Mouse (Mus musculus): ENCODE results near the gene Jtb. TPM values are rescaled to one million over a fixed set of nuclear protein-coding genes. Genes with fewer than 3 reads are reported as not detected.

The Jtb gene
- 28.2 and 29.7 TPM in 2 replicates for polyA plus RNA-seq (2012; rRNA removed)

DNA sequence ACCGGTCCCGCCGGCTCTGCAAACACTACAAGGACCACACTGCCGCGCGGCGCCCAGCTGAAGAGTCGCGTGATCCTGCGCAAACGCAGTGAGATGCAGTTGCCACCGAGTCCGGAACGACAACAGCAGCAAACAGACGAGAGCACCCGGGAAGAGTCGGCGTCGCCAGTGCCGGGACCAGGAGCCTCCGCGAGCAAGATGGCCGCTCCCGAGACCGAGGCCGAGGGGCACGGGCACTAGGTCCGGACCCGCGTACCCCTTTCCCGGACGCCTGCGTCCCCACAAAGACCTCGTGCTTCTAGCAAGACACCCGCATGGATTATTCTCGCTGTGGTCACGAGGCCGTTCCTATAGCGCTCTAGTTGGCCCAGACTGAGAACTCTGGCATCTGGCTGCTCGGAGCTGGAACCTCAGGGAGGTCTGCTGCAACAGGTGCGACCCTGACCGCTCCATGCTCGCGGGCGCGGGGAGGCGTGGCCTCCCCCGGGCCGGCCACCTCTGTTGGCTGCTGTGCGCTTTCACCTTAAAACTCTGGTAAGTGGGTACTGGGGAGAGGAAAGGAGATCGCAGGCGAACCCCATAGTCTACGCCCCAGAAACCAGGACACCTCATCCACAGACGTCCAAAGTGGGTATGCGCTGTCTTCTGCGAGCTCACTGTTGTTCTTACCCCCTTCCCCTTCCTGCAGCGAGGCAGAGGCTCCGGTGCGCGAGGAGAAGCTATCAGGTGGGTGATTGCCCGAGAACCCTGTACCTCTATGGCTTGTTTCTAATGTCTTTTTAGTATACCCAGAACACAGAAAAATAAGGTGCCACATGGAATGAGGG lies at the start of gene Jtb:
Jtb (plus strand) TSS at position 91 of the 827 bp plus-strand sequence.

DNA sequence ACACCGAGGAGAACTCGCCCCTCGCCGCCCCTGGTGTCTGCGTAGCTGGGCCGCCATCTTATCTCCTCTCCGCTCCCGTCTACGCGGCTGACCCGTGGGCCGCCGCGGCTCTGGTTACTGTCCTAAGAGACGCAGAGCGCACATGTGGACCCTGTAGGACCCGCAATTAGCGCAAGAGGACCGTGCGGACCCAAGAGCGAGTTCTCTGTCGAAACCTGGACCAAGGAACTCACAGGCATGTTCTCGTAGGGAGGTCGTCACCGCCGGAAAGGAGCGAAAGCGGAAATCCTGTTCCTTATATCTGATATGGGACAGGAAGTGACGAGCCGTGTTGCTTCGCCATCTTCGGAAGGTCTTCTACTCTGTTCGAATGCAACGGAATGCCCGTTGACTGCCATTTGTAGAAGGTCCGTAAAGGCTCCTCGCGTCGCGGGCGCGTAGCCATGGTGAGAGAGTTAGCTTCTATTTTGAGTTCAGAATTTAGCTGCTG lies 18.0 kb upstream of the Jtb start, which contains the start of the genes Rps27 and Rab13:
Rps27 (minus strand) TSS at position 275 of the 490 bp plus-strand sequence.
Rab13 (plus strand) TSS at position 319 of the 490 bp plus-strand sequence.

DNA sequence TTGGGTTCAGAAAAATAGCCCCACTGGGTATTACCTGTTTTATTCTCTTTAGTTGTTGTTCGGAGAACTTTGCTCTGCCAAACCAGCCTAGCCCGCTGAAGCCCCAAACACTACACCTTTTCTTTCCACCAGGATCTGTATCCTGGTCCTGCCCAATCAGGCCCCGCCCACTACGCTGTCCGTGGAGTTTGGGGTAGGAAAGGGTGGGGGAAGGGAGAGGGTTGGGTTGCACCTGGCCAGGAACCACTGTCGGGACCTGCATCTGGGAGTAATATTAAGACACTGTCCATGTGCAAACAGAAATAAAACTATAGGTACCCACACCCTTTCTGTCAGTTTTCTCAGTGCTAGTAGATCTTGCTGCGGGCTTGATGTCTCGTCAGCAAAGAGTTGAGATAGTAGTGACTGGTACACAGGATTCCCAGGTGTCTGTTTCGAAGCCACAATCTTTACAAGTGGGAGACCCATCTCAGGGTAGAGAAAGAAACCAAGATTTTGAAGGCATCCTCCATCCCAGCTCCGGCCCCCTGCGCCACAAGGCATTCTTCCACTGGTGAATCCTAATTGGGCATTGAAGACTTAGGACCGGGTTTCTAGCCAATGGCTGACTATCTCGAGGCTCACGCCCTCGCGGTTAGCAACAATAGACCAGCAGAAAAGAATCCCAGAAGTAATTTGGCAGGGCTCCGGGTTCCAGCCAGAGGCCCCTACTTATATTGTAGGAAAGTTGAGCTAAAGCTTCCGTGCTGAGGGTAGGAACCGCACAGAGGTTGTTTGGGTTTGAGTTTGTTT lies 11.8 kb downstream of the Jtb start, which contains the start of gene Creb3l4:
Creb3l4 (minus strand) TSS at position 529 of the 792 bp plus-strand sequence.

DNA sequence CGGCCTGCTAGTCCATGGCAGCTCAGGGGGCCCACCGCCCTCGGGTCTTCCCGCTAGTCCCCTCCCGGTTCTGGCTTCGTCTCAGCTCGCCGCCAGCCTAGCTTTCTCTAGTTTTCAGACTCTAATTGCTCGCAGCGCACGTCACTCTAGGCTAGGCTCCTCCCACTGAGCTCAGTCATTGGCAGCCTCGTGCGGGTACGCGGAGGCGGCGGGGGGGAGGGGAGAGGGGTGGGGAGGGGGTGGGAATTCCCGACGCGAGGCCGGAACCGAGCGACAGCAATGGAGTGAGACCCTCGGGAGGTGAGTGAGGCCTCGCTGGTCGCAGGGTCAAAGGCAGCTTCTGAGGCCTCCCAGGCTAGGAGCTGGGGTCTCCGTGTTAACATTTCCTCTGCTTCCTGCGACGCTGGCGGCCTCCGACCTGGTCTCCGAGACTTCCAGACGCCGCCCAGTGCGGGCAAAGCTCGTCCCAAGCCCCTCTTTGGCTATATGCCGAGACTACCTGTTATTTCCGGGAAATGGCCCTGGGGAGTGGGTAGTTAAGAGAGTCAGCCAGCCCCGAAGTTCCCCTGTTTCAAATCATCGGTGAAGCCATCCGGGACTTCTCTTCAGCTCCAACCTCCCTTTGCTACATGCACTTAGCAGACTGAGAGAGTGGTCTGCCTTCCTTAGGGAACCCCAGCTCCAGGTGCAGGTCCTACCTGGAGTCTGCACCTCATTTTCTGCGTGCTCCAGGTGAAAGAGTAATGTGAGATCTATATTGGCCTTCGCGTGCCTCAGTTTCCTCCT lies 16.8 kb downstream of the Jtb start, which contains the start of gene Slc39a1:
Slc39a1 (plus strand) TSS at position 213 of the 786 bp plus-strand sequence.

DNA sequence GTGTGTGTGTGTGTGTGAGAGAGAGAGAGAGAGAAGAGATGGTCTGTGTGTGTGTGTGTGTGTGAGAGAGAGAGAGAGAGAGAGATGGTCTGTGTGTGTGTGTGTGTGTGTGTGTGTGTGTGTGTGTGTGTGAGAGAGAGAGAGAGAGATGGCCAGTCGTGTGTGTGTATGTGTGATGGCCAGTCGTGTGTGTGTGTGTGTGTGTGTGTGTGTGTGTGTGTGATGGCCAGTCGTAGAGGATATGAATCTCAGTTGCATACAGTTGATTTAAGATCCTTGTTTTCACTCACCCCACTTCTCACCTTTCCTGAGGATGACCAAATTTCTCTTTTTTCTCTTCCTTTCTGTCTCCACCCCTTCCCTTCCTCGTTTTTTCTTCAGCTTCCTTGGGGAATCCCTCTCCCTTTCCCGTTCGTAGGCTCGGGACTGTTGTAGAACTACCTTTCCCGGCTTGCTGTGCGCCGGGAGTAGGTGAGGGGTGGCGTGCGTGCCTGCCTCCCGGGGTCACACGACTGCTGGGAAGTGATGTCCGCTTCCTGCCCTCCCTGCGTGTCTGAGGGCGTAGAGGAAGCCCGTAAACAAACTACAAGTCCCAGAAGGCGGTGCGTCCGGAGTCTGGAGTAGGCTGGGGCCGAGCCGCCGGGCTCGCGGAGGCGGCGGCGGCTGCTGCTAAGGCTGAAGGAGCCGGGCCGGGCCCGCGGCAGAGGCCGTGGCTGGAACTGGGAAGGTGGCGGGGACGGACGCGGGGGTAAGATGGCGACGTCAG lies 22.4 kb downstream of the Jtb start, which contains the start of gene Crtc2:
Crtc2 (plus strand) TSS at position 511 of the 766 bp plus-strand sequence.

DNA sequence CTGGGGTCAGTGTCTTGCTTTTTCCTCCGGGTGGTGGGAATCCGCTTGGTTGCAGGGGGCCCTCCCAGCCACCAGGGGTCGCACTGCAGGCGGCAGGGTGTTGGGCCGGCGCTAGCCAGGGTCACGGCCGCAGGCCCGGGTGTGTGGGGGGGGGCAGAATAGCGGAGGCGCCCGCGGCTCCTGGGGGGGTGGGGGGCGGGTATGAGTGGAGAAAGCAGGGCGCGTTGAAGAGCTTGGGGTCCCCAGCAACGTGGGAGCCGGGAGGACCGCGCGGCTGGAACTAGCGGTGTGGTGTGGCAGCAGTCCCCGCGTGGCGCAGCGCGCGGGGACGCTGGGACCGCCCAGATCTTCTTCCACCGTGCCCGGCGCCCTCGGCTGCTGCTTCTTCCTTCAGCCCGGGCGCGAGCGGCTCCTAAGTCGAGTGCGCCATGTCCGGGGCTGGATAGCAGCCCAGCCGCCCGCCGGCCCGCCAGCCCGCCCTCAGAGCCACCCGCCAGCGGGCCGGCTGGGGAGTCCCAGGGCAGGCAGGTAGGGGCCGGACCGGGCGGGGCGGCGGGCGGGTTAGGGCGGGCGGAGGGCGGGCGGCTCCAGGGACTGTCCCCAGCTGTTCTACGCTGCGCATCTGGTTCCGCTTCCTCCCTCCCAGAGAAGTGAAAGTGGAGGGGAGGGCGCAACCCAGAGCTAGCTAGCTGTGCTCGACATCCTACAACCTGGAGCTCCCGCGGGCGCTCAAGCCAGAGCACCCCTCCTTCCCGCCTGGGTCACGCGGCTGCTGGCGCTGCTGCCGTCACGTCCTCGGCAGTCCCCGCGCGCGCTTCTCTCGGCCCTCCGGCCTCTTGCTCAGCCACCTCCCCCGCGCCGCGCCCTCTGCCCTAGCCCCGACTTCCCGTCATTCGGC lies 33.9 kb downstream of the Jtb start, which contains the start of gene Dennd4b:
Dennd4b (plus strand) TSS at position 152 of the 898 bp plus-strand sequence.

Other genes with a start within 250 kb of the Jtb start
- 81.8 and 82.9 TPM in 2 replicates for gene Hax1, start 232.8 kb upstream of the Jtb start, polyA plus RNA-seq (2012; rRNA removed)
- gene 4933434E20Rik, start 180.0 kb upstream of the Jtb start, polyA plus RNA-seq (2012; rRNA removed), result 27.9 and 28.0 TPM in 2 replicates
- 42.5 and 47.3 TPM in 2 replicates for gene Ubap2l, start 179.0 kb upstream of the Jtb start, polyA plus RNA-seq (2012; rRNA removed)
- 79.1 and 85.0 TPM in 2 replicates for gene Tpm3, start 158.9 kb upstream of the Jtb start, polyA plus RNA-seq (2012; rRNA removed)
- gene Nup210l, start 127.5 kb upstream of the Jtb start, polyA plus RNA-seq (2012; rRNA removed), result 0.35 and 0.36 TPM in 2 replicates
- gene Rps27, start 17.9 kb upstream of the Jtb start, polyA plus RNA-seq (2012; rRNA removed), result 1,483 and 1,543 TPM in 2 replicates
- 4.3 and 5.0 TPM in 2 replicates for gene Rab13, start 17.9 kb upstream of the Jtb start, polyA plus RNA-seq (2012; rRNA removed)
- 0.24 TPM in 2 replicates for gene Creb3l4, start 11.9 kb downstream of the Jtb start, polyA plus RNA-seq (2012; rRNA removed)
- 18.0 and 18.6 TPM in 2 replicates for gene Slc39a1, start 16.6 kb downstream of the Jtb start, polyA plus RNA-seq (2012; rRNA removed)
- gene Crtc2, start 22.6 kb downstream of the Jtb start, polyA plus RNA-seq (2012; rRNA removed), result 7.5 and 9.5 TPM in 2 replicates
- 4.3 and 5.1 TPM in 2 replicates for gene Dennd4b, start 33.6 kb downstream of the Jtb start, polyA plus RNA-seq (2012; rRNA removed)
- 3.9 and 5.1 TPM in 2 replicates for gene Gatad2b, start 61.6 kb downstream of the Jtb start, polyA plus RNA-seq (2012; rRNA removed)
- 2.1 and 2.4 TPM in 2 replicates for gene Slc27a3, start 158.3 kb downstream of the Jtb start, polyA plus RNA-seq (2012; rRNA removed)
- gene Ints3, start 202.0 kb downstream of the Jtb start, polyA plus RNA-seq (2012; rRNA removed), result 9.3 and 11.7 TPM in 2 replicates
- gene Npr1, start 234.3 kb downstream of the Jtb start, polyA plus RNA-seq (2012; rRNA removed), result 13.2 and 15.2 TPM in 2 replicates
- gene Ilf2, start 244.5 kb downstream of the Jtb start, polyA plus RNA-seq (2012; rRNA removed), result 24.2 and 24.3 TPM in 2 replicates

Measured in liver, embryonic 18 days (tissue).